Mouse (Mus musculus): Measurements from ENCODE around the gene Atg7.

The Atg7 gene

GRCm38 (mm10) chr6:114814882-114815650 is 172.2 kb downstream of the Atg7 start:
- no peak for DNase-seq (ENCODE audit: low read depth, low spot score)

GRCm38 (mm10) chr6:114817948-114818347 is 175.1 kb downstream of the Atg7 start:
- DNase-seq (ENCODE audit: low read depth, low spot score): no peak

- no peak for DNase-seq (ENCODE audit: low read depth, low spot score)
Measured at GRCm38 (mm10) chr6:114818471-114818870, 175.6 kb downstream of the Atg7 start.

GRCm38 (mm10) chr6:114819971-114820481 is 177.1 kb downstream of the Atg7 start:
- DNase-seq (ENCODE audit: low read depth, low spot score): no peak

- DNase-seq (ENCODE audit: low read depth, low spot score): no peak
Measured at GRCm38 (mm10) chr6:114821646-114822045, 178.7 kb downstream of the Atg7 start.

- no peak for DNase-seq (ENCODE audit: low read depth, low spot score)
Measured at GRCm38 (mm10) chr6:114826889-114827288, 184.0 kb downstream of the Atg7 start.

GRCm38 (mm10) chr6:114829660-114830438 is 187.0 kb downstream of the Atg7 start:
- DNase-seq (ENCODE audit: low read depth, low spot score): no peak

GRCm38 (mm10) chr6:114831807-114832206 is 188.9 kb downstream of the Atg7 start:
- DNase-seq (ENCODE audit: low read depth, low spot score): no peak

GRCm38 (mm10) chr6:114833058-114833685 is 190.3 kb downstream of the Atg7 start:
- no peak for DNase-seq (ENCODE audit: low read depth, low spot score)

GRCm38 (mm10) chr6:114833791-114834346 is 191.0 kb downstream of the Atg7 start:
- no peak for DNase-seq (ENCODE audit: low read depth, low spot score)

GRCm38 (mm10) chr6:114835344-114835743 is 192.4 kb downstream of the Atg7 start:
- DNase-seq (ENCODE audit: low read depth, low spot score): no peak

- no peak for DNase-seq (ENCODE audit: low read depth, low spot score)
Measured at GRCm38 (mm10) chr6:114835752-114836151, 192.9 kb downstream of the Atg7 start.

- DNase-seq (ENCODE audit: low read depth, low spot score): no peak
Measured at GRCm38 (mm10) chr6:114836433-114836832, 193.5 kb downstream of the Atg7 start.

GRCm38 (mm10) chr6:114838872-114839271 is 196.0 kb downstream of the Atg7 start:
- no peak for DNase-seq (ENCODE audit: low read depth, low spot score)

GRCm38 (mm10) chr6:114840012-114840411 is 197.1 kb downstream of the Atg7 start:
- DNase-seq (ENCODE audit: low read depth, low spot score): no peak

GRCm38 (mm10) chr6:114842131-114842530 is 199.2 kb downstream of the Atg7 start:
- no peak for DNase-seq (ENCODE audit: low read depth, low spot score)

GRCm38 (mm10) chr6:114842863-114843262 is 200.0 kb downstream of the Atg7 start:
- DNase-seq (ENCODE audit: low read depth, low spot score): no peak

- DNase-seq (ENCODE audit: low read depth, low spot score): no peak
Measured at GRCm38 (mm10) chr6:114846153-114846772, 203.4 kb downstream of the Atg7 start.

- DNase-seq (ENCODE audit: low read depth, low spot score): no peak
Measured at GRCm38 (mm10) chr6:114847582-114848174, 204.8 kb downstream of the Atg7 start.

GRCm38 (mm10) chr6:114848761-114849160 is 205.9 kb downstream of the Atg7 start:
- DNase-seq (ENCODE audit: low read depth, low spot score): no peak

GRCm38 (mm10) chr6:114849787-114850186 is 206.9 kb downstream of the Atg7 start:
- DNase-seq (ENCODE audit: low read depth, low spot score): no peak
